Mouse (Mus musculus) colon, adult 2 months (tissue): Measurements from ENCODE around the gene Selenoi. TPM values are rescaled to one million over a fixed set of nuclear protein-coding genes. Genes with fewer than 3 reads are reported as not detected.

Experiments
- polyA plus RNA-seq: library from polyadenylated mRNA; depleted of rRNA; stranded (reverse); fragments of >200 nt; gene quantifications from 2 replicates; pipeline ENCODE4 v1.2.3, GENCODE M21; 2012; rRNA removed

Gene Selenoi
- 42.4 and 55.3 TPM in 2 replicates for polyA plus RNA-seq

DNA sequence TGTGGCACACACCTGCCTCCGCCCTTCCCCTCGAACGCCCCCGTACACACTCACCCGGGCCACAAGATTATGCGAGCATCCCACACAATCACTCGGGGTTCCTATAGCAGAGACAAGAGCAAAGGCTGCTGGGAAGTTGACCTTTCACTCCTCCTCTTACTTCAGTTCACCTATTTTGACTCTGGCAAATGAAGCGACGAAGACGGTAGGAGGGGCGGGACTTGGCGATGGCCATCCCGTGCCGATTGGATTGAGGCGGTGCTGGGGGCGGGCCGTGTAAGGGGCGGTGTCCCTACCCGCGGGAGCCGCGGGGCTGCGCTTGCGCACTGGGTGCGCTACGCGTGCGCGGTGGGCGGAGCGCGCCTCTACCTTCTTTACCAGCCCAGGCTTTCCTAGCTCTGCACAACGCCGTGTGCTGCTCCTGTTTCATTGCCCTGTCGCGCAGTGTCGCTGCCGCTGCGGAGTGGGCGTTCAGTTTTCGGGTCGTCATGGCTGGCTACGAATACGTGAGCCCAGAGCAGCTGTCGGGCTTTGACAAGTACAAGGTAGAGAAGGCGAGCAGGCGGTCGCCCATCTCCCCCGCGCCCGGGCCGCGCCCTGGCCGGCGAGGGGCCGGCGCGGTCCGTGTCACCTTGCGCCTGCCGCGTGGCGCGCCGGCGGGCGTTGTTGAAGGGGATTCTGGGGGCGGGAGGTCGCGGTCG, at the start of gene Selenoi:
Selenoi (plus strand) TSS at position 311 of the 701 bp plus-strand sequence.

GRCm38 (mm10) chr5:30205493-30205892, 26.9 kb upstream of the Selenoi start, which contains the start of gene Adgrf3:
Gene Adgrf3, minus strand, starts transcription at chr5:30205722.

GRCm38 (mm10) chr5:30281291-30281732, 48.9 kb downstream of the Selenoi start, which contains the start of gene Drc1:
Gene Drc1, plus strand, starts transcription at chr5:30281388.

Other genes starting within 250 kb of the Selenoi start
- gene Il6, start 219.5 kb upstream of the Selenoi start, polyA plus RNA-seq: not detected in 2 replicates
- gene Tyms, start 159.0 kb upstream of the Selenoi start, polyA plus RNA-seq: 39.7 and 63.0 TPM in 2 replicates
- gene Garem2, start 127.4 kb upstream of the Selenoi start, polyA plus RNA-seq: 0.12 and 0.14 TPM in 2 replicates
- gene 3110082J24Rik, start 126.5 kb upstream of the Selenoi start, polyA plus RNA-seq: not detected in 2 replicates
- gene Hadha, start 77.4 kb upstream of the Selenoi start, polyA plus RNA-seq: 60.8 and 65.7 TPM in 2 replicates
- 103 and 104 TPM in 2 replicates for gene Hadhb, start 77.3 kb upstream of the Selenoi start, polyA plus RNA-seq
- gene Adgrf3, start 26.9 kb upstream of the Selenoi start, polyA plus RNA-seq: 0.19 and 0.23 TPM in 2 replicates
- gene Drc1, start 48.8 kb downstream of the Selenoi start, polyA plus RNA-seq: 0.22 and 0.28 TPM in 2 replicates
- 0.01 and 0.05 TPM in 2 replicates for gene Otof, start 229.4 kb downstream of the Selenoi start, polyA plus RNA-seq
- 0.17 TPM in 1 of 2 replicates, not detected in the other for gene 1700001C02Rik, start 233.5 kb downstream of the Selenoi start, polyA plus RNA-seq